Mouse (Mus musculus): Measurements from ENCODE around the gene Ddb1.
A peak's percentile ranks its signal among the peaks of the same experiment; 100 is the strongest.

Ddb1 gene

DNA sequence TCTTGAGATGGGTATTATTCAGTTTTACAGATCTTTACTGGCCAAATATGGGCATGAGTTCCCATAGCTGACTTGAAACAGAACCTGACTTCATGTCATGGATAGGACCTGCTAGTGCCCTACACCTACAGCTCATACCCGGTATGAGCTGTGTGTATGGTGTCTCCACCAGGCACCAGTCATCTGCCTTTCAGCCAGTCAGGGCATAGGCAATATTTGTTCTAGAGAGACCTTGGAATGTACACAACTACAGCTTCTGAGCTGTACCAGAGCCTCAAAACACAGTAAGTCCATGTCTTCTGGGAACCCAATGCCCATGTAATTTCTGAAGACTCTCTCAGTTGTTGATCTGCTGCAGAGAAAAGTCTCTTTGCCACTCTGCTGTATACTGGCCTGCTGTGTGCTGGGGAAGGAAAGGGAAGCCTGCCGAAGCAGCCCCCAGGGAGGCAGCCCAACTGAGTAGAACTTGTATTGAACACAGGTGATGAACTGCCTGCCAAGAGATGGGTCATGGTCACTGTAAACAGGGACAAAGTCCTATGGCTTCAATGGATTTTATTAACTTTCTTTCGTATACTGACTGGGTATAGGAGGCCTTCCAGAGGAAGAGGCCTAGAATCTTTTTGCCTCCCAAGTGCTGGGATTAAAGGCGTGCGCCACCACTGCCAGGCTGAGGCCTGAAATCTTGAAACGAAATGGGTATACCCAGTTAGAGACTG lies 13.3 kb upstream of the Ddb1 start:
- DNase-seq = no peak

GRCm38 (mm10) chr19:10598188-10598587 lies 6.9 kb upstream of the Ddb1 start:
- DNase-seq = no peak

- no peak for DNase-seq
Measured at GRCm38 (mm10) chr19:10599648-10600047, 5.5 kb upstream of the Ddb1 start.

DNA sequence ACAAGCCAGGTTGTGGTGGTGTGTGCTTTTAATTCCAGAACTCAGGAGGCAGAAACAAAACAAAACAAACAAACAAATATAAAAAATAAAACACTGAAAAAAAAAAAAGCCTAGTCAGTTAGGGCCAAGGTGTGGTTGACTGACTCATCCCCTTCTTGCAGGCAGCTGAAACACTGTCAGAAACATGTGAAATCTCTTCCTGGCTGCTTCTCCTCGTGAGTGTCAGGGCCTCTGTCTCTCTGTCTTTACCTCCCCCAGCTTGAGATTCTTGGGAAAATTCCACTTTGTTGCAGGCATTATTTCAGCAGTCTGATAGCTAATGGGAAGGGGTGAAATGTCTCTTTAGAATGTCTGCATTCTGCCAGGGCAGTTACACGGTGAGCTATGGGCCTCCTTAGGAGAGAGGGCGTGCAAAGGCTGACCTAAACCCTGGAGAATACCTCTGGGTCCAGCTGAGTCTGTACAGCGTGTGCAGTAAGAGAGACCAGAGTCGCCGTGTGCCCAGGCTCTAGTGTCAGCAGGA lies 2.8 kb upstream of the Ddb1 start:
- DNase-seq = no peak

- DNase-seq = peak; percentile 90
Measured at GRCm38 (mm10) chr19:10602787-10603186, 2.3 kb upstream of the Ddb1 start.

DNA sequence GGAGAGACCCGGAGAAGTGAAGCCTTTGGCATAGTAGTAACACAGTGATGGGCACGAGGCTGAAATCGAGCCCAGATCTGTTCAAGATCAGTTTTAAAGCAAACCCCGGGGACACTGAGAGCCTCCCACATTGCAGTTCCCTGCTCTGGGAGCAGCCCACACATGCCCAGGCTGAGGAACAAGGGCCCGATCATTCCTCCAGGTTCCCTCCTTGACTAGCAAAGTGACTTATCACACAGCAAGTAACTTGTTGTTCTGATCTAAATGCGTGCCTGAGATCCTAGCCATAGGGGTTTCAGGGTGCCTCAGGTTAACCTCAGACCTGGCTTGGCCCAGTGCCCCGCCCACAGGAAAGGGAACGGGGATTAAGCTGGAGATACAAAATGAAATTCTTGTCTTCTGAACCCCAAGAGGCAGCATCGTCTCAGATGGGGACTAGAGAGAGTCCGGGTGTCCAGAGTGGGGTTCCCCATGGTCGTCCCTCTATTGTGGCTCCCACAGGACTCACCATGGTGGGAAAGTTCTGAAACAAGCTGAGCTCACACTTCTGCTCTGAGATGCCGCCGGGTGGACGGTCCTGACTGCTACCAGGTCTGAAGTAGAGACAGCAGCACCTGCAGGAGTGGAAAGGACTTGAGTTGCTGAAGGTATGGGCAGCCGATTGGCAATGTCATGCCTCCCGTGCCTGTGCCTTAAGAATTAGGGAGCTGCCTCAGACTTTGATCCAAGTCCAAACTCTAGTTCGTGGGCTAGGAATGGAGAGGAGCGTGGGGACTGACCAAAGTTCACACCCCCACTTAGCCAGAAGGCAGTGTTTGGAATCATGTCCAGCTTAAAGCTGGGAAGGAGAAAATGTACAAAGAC lies 1.2 kb upstream of the Ddb1 start:
- peak; percentile 79 for DNase-seq

- no peak for DNase-seq
Measured at GRCm38 (mm10) chr19:10604534-10604933, 593 bp upstream of the Ddb1 start.

GRCm38 (mm10) chr19:10605901-10606622 lies 935 bp downstream of the Ddb1 start:
- DNase-seq = no peak

DNA sequence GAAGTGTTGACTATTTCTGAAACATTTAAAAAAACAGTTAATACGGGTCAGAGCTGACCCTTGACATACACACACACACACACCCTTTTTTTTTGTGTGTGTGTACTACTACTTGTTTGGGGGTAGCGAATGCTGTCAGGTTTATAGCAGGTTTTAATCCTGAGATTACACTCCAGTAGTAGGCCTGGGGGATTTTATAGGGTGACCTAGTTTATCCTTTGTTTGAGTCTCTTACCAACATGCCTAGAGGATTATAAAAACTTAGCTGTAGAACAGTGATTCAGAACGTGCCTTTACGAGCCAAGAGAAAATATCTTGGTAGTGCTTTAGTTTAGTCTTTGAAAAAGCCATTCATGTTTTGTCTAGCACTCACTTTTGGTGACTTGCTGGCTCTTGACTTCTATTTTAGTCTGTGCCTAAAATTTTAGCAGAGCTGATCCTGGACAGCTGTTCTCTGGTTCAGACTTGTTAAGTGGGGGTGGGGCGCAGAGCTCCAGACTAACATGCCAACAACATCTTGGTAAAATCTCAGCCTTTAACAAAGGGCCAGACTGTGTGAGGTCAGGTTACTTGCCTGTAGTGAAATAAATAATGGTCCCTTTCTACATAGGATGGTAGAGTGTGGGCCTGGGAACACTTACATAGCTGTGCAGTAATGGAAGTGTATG lies 3.6 kb downstream of the Ddb1 start:
- DNase-seq = no peak

GRCm38 (mm10) chr19:10634106-10634871 lies 29.2 kb downstream of the Ddb1 start, which contains the start of gene Vwce:
TSS of gene Vwce (plus strand) at chr19:10634213.
- DNase-seq = peak; percentile 45

DNA sequence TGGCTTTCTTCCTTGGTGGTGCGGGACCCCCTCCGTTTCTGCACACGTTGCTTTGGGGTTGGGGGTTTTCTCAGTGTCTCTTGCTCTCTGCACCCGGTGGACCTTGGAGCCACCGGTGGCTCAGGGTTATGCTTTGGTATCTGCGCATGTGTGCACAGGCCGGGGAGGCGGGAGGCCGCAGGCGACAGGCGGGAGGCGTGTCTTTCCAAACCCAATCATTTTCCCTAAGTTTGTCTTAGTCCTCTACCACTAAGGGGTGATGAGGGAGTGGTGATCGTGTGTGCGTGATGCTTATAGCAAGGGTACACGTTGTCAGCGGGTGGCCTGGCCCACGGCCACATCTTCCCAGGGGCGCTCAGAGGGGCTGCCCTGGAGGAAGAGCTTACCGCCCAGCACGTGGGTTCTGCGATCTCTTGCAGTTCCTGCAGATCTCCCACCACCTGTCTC lies 29.8 kb downstream of the Ddb1 start:
- DNase-seq = peak; percentile 73

DNA sequence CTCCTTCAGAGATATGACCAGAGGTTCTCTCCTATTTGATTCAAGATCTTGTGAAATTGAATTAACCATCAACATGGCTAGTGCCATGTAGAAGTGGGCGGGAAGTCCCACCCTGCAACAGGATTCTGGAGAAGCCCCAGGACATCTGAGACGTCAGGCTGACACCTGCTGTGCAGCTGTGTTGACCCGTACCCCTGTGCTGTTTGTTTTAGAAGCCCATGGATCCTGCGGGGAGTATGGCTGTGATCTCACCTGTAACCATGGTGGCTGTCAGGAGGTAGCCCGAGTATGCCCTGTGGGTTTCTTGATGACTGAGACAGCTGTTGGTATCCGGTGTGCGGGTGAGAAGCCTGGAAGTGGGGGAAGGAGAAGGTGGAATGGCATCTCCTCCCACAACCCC lies 32.7 kb downstream of the Ddb1 start:
- DNase-seq = no peak

DNA sequence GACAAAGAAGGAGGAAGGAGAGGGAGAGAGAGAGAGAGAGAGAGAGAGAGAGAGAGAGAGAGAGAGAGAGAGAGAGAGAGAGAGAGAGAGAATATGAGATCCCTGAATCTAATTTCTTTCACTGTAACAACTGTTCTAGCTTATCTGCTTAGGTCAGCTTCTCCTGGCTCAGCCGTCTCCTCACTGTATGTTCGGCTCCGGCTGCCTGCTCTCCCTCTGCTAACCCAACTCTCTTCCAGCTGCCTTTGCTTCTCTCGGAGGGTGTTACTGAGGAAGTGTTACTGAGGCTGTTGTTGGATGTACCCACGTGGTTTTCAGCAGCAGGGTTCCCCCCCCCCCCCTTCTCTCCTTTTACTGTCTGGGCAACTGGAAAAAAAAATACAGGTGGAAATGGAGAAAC lies 35.0 kb downstream of the Ddb1 start:
- DNase-seq = no peak

- no peak for DNase-seq
Measured at GRCm38 (mm10) chr19:10640589-10641378, 35.7 kb downstream of the Ddb1 start.

GRCm38 (mm10) chr19:10645616-10646015 lies 40.5 kb downstream of the Ddb1 start:
- no peak for DNase-seq

- DNase-seq = no peak
Measured at GRCm38 (mm10) chr19:10648156-10648555, 43.0 kb downstream of the Ddb1 start.

DNA sequence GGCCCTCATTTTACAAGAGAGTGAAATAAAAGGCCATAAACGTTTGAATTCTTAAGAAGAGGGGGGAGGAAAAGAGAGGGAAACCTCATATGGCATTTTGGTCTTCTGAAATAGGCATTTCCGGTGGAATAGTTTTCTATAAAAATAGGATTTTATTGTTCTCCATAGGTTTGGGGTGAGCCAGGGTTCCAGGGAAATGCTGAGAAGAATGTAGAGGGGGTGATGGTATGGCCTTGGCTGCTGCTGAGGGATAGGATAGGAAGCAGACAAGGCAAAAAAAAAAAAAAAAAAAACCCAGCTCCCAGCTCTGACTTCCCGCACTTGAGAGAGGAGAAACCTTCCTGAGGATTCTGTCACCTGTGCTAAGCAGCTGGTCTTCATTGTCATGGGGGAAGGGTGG lies 50.9 kb downstream of the Ddb1 start:
- DNase-seq = no peak

DNA sequence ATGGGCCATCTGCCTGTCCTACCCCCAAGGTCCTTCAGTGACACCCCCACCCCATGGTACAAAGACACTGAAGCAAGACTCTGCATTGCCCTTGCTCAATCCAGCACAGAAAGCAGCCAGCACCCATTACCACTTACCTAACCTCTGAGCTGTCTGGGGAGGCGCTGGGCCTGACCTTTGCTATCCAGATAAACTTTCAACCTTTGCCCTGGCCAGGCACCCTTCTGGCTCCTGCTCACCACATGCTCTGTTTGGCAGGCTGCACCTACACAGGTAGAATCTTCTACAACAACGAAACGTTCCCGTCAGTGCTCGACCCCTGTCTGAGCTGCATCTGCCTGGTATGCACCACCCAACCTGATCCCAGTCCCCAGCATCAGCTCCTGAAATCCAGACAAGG lies 52.6 kb downstream of the Ddb1 start:
- DNase-seq = peak; percentile 37

DNA sequence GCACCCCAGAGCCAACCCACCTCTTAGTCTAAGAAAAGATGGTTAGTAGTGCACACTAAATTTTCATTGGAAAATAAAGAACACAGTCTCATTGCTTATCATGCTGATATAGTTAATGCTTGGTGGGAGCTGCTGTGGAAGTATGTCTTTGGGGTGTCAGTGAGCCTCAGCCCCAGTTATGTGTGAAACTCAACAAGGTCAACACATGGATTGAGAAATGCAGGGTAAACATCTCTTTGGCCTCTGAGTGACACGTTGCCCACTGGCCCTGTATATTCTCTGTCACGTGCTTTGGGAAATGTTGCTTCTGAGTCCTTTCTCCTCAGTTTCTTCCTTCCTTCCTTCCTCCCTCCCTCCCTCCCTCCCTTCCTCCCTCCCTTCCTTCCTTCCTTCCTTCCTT lies 53.3 kb downstream of the Ddb1 start:
- DNase-seq = no peak

DNA sequence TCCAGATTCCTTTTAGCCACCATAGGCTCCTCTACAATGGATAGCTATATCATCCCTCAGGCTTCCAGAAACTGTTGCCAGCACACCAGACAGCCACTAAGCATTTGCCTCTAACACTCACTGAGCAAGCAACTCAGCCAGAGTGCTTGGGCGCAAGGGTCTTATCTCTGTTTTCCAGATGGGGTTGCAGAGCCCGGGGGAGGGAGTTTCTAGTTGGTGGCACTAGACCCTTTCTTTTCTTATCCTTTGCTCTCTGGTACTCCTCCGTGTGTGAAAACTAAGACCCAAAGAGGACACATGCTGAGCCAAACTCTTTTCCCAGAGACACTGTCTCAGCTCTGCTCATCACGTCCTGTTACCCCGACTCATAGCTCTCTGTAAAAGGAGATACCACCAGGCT lies 56.2 kb downstream of the Ddb1 start:
- no peak for DNase-seq

DNA sequence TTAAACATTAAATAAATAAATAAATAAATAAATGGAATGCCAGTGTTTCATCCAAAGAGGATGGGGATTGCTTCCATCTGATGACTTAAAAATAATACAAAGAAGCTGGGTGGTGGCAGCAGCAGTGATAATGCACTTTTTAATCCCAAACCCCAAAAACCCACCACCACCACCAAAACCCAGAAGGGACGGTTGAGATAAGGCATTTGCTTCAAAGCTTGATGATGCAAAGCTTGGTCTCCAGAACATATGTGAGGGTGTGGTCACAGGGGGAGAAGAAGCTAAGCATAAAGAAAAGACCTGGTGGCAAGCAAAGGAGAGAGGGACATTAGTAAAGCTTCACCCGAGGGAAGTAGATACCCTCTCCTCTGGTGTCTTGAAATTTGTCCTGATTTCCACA lies 56.8 kb downstream of the Ddb1 start:
- no peak for DNase-seq
